Mouse (Mus musculus): ENCODE measurements around the gene Gnat1. TPM values are rescaled to one million over a fixed set of nuclear protein-coding genes. Genes with fewer than 3 reads are reported as not detected.

The Gnat1 gene
- polyA plus RNA-seq (2014; fragmentation: Nextera tagmentation; extraction: Ambion mirVana), result 1.9 and 2.4 TPM in 2 replicates

DNA sequence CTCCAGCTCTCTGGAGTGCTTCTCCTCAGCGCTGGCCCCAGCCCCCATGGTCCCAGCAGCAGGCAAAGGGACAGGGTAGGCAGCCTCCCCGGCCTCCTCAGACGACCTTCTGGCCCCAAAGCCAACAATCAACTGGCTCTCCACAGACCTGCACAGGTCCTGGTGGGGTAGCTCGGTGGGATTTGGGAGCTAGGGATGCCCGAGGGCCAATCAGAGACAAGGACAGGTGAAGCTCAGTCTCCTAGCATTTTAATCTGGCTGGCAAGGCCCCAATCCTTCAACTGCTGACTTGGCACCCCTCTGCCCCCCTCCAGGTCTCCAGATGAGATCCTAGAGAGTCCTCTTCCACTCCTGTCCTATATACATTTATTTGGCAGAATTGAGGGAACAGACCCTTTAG is at the start of gene Gnat1:
TSS of gene Gnat1 (minus strand) at position 212 of the 400 bp plus-strand sequence.
- ATAC-seq (ENCODE audit: insufficient read depth, low FRiP score, low TSS enrichment) (no peak), DNase-seq (ENCODE audit: low spot score) (no peak)
- Histone ChIP-seq H3K27ac (ENCODE audit: low read depth, low read length) (no peak within 1 kb of the TSS), H3K4me2 (ENCODE audit: low read depth) (no peak within 1 kb of the TSS), H3K36me3 (ENCODE audit: control insufficient read depth, insufficient read depth, low read length) (peaks cover 6% of the 10 kb centered on the region), H3K4me1 (ENCODE audit: control insufficient read depth, insufficient read depth, low read length) (peaks cover 4% of the 10 kb centered on the region), H3K9ac (ENCODE audit: low read length) (no peak within 1 kb of the TSS), H3K9me3 (ENCODE audit: control insufficient read depth, low read length) (no peaks in the 10 kb centered on the region), H3K4me3 (ENCODE audit: low read depth, low read length) (no peak within 1 kb of the TSS), H3K27me3 (ENCODE audit: control insufficient read depth, insufficient read depth, low read length) (peaks cover 30% of the 10 kb centered on the region)
- WGBS, result 47% methylated on average over 5 of the region's 5 CpGs

DNA sequence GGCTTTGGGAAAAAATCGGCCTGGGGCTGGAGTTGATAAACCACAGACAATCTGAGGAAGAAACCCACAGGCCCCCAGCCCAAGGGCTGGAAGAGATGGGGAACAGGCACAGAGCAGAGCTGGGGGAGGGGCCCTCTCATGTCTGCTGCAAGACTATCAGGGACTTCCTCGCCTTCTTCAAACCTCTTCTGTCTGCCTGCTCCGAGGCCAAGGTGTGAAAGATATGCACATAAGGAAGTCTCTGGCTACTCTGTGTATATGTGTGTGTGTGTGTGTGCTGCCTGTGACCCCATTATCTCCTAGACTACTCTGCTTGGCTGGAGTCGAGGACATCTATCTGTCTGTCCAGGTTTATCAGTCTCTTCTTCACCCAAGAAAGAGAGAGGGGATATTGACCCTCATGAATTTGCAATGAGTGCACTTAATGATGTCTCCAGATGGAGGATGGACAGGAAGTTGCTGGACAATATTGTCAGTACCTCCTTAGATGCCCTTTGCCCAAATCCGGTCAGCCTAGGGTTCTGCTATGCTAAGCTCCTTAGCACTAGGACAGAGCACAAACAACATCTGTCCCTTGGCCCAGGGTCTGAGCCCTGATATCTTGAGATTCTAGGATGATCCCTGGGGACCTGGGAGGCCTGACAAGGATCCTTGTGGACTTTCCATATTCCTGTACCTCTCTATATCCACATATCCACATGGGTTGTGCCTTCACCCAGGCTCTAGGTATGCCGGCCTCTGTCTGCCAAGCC is 49.6 kb upstream of the Gnat1 start:
- Histone ChIP-seq H3K4me1 (ENCODE audit: control insufficient read depth, insufficient read depth, low read length) (peaks cover 16% of the 10 kb centered on the region), H3K9ac (ENCODE audit: low read length) (no peak overlapping the region), H3K27ac (ENCODE audit: low read depth, low read length) (no peak overlapping the region), H3K9me3 (ENCODE audit: control insufficient read depth, low read length) (no peaks in the 10 kb centered on the region), H3K36me3 (ENCODE audit: control insufficient read depth, insufficient read depth, low read length) (no peaks in the 10 kb centered on the region), H3K4me3 (ENCODE audit: low read depth, low read length) (no peak overlapping the region), H3K27me3 (ENCODE audit: control insufficient read depth, insufficient read depth, low read length) (no peaks in the 10 kb centered on the region), H3K4me2 (ENCODE audit: low read depth) (no peak overlapping the region)
- DNase-seq (ENCODE audit: low spot score) (no peak), ATAC-seq (ENCODE audit: insufficient read depth, low FRiP score, low TSS enrichment) (no peak)
- WGBS, result 66% methylated on average over 6 of the region's 6 CpGs

DNA sequence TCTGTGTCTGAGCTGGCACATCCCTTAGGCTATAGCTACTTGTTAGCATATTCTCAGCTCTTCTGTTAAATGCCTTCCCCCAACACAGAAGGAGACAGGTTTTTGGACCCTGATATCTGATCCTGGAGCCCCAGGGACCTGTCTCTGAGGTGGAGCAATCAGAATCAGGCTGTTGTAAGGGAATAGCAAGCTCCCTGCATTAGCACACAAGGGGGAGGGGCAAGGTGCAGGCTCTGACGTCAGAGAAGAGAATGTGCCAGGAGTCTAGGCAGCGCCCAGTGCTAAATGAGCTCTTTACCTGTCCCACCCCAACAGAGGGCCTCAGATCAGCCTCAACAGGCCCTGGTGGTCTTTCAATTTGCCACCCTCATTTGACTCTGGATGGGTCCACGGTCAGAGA is 47.5 kb upstream of the Gnat1 start:
- Histone ChIP-seq H3K27ac (ENCODE audit: low read depth, low read length) (no peak overlapping the region), H3K27me3 (ENCODE audit: control insufficient read depth, insufficient read depth, low read length) (no peaks in the 10 kb centered on the region), H3K4me2 (ENCODE audit: low read depth) (no peak overlapping the region), H3K4me3 (ENCODE audit: low read depth, low read length) (no peak overlapping the region), H3K4me1 (ENCODE audit: control insufficient read depth, insufficient read depth, low read length) (peaks cover 30% of the 10 kb centered on the region), H3K9me3 (ENCODE audit: control insufficient read depth, low read length) (no peaks in the 10 kb centered on the region), H3K9ac (ENCODE audit: low read length) (no peak overlapping the region), H3K36me3 (ENCODE audit: control insufficient read depth, insufficient read depth, low read length) (no peaks in the 10 kb centered on the region)
- 57% methylated on average over 3 of the region's 3 CpGs for WGBS
- ATAC-seq (ENCODE audit: insufficient read depth, low FRiP score, low TSS enrichment) (no peak), DNase-seq (ENCODE audit: low spot score) (peak; percentile 39)

DNA sequence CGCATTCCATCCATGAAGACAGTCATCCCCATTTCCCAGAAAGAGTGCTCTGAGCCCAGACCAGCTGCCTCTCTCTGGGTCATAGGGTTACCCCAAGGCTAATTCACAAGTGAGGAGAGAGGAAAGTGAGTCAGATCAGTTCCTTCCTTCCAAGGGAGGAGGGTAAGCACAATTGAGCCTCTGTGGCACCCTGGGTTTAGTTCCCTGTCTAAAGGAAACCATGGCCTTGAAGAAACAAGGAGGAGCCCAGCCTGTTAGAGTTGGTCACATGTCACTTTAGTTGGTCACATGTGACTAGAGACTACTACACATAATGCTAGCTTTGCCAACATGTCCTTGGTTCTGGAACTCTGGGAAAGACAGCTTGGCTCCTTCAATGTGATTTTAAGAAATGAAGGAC is 45.3 kb upstream of the Gnat1 start:
- H3K4me3 ChIP-seq (ENCODE audit: low read depth, low read length), result no peak overlapping the region
- H3K36me3 ChIP-seq (ENCODE audit: control insufficient read depth, insufficient read depth, low read length), result no peaks in the 10 kb centered on the region
- no peaks in the 10 kb centered on the region for H3K9me3 ChIP-seq (ENCODE audit: control insufficient read depth, low read length)
- no peaks in the 10 kb centered on the region for H3K27me3 ChIP-seq (ENCODE audit: control insufficient read depth, insufficient read depth, low read length)
- H3K9ac ChIP-seq (ENCODE audit: low read length), result no peak overlapping the region
- WGBS, result 96% methylated on average over 1 of the region's 1 CpGs
- no peak overlapping the region for H3K27ac ChIP-seq (ENCODE audit: low read depth, low read length)
- peaks cover 24% of the 10 kb centered on the region for H3K4me1 ChIP-seq (ENCODE audit: control insufficient read depth, insufficient read depth, low read length)
- no peak overlapping the region for H3K4me2 ChIP-seq (ENCODE audit: low read depth)
- ATAC-seq (ENCODE audit: insufficient read depth, low FRiP score, low TSS enrichment) (no peak), DNase-seq (ENCODE audit: low spot score) (no peak)

DNA sequence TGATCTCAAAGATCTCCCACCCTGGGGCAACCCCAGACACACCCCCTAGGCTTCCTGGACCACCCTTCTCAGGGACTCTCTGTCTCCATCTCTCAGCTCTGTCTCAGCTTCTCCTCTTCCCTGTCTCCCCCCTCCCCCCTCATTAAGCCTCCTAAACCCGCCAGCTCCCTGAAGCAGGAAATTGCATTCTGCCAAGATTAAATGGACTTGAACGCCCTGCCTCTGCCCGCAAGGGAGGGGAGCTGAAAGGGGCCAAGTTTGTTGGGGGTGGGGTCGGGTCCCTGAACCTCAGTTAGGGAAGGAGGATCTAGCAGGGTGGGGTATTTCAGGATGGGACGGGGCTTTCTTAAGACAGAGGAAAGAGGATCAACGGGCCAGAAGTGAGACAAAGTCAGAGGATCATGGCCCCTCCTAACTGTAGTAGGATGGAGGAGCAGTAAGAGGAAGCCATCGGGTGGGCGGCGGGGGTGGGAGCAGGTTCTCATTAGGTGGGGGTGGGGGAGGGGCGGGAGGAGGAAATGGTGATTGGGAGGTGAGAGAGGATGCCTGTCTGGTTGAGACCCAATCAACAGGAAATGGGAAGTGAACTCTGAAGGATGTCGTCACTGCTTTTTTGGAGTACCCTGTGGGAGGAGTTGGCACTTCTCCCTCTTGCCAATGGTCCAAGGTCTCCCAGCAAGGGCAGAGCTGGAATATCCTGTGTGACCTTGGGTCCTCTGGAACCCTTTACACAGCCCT is 44.5 kb upstream of the Gnat1 start:
- WGBS, result 3% methylated on average over 11 of the region's 11 CpGs
- no peaks in the 10 kb centered on the region for H3K36me3 ChIP-seq (ENCODE audit: control insufficient read depth, insufficient read depth, low read length)
- H3K4me1 ChIP-seq (ENCODE audit: control insufficient read depth, insufficient read depth, low read length), result peaks cover 21% of the 10 kb centered on the region
- no peak overlapping the region for H3K4me2 ChIP-seq (ENCODE audit: low read depth)
- DNase-seq (ENCODE audit: low spot score) (peak; percentile 55), ATAC-seq (ENCODE audit: insufficient read depth, low FRiP score, low TSS enrichment) (no peak)
- H3K4me3 ChIP-seq (ENCODE audit: low read depth, low read length), result no peak overlapping the region
- peak overlapping the region; percentile 12; the same call in 1 of the 2 replicates for H3K9ac ChIP-seq (ENCODE audit: low read length)
- H3K9me3 ChIP-seq (ENCODE audit: control insufficient read depth, low read length), result no peaks in the 10 kb centered on the region
- H3K27ac ChIP-seq (ENCODE audit: low read depth, low read length), result peak overlapping the region; percentile 37
- H3K27me3 ChIP-seq (ENCODE audit: control insufficient read depth, insufficient read depth, low read length), result no peaks in the 10 kb centered on the region

DNA sequence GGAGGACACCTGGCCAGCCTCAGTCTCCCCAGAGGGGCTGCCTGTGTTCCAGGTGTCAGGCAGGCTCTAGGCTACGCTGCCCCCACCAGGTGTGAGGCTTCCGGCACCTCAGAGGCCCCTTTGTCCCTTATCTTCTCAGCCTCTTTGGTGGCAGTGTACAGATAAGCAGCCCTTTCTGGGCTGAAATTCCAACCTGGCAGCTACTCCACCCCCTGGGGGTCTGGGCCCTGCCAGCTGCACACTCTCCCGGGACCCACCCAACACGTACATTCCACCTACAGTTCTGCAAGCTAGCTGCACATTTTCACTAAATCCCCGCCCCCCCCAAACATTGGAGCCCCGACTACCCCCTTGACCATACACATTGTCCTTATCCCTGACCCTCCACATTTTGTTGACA is 43.8 kb upstream of the Gnat1 start:
- H3K36me3 ChIP-seq (ENCODE audit: control insufficient read depth, insufficient read depth, low read length), result no peaks in the 10 kb centered on the region
- WGBS, result 29% methylated on average over 6 of the region's 6 CpGs
- ATAC-seq (ENCODE audit: insufficient read depth, low FRiP score, low TSS enrichment) (no peak), DNase-seq (ENCODE audit: low spot score) (no peak)
- no peak overlapping the region for H3K9ac ChIP-seq (ENCODE audit: low read length)
- no peak overlapping the region for H3K4me3 ChIP-seq (ENCODE audit: low read depth, low read length)
- H3K4me1 ChIP-seq (ENCODE audit: control insufficient read depth, insufficient read depth, low read length), result peaks cover 21% of the 10 kb centered on the region
- no peak overlapping the region for H3K4me2 ChIP-seq (ENCODE audit: low read depth)
- no peaks in the 10 kb centered on the region for H3K9me3 ChIP-seq (ENCODE audit: control insufficient read depth, low read length)
- H3K27me3 ChIP-seq (ENCODE audit: control insufficient read depth, insufficient read depth, low read length), result no peaks in the 10 kb centered on the region
- peak overlapping the region; percentile 37 for H3K27ac ChIP-seq (ENCODE audit: low read depth, low read length)

DNA sequence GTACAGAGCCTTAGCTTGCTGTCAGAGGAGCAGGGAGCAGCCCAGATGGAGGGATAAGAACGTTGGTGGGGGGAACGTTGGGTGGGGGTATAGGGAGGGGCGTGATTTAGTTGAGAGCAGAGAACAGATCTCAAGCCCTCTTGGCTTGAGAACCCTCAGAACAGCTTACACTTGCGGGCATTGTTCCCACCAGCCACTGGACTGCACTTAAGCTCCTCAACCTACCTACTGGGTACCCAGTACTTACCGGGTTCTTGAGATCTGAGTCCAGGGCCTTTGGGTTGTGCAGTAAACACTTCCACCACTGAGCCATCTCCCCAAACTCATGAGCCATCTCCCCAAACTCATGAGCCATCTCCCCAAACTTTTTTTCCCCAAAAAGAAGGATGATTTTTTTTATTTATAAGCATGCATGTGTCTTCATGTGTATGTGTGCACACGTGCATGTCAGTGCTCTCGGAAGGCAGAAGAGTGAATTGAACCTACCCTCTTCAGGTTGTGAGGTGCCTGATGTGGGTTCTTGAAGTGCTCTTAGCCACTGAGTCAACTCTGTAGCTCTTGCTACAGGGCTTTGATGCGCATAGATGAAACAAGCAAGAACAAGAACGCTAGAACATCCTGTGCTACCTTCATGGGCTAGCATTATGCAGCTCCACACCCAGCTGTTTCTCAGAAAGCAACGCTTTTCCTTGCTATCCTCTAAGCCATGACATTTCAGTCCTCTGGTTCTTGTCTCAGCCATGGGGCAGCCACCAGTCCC is 39.4 kb upstream of the Gnat1 start:
- no peaks in the 10 kb centered on the region for H3K36me3 ChIP-seq (ENCODE audit: control insufficient read depth, insufficient read depth, low read length)
- H3K4me3 ChIP-seq (ENCODE audit: low read depth, low read length), result no peak overlapping the region
- no peaks in the 10 kb centered on the region for H3K27me3 ChIP-seq (ENCODE audit: control insufficient read depth, insufficient read depth, low read length)
- no peak overlapping the region for H3K27ac ChIP-seq (ENCODE audit: low read depth, low read length)
- H3K9me3 ChIP-seq (ENCODE audit: control insufficient read depth, low read length), result no peaks in the 10 kb centered on the region
- no peak overlapping the region for H3K9ac ChIP-seq (ENCODE audit: low read length)
- ATAC-seq (ENCODE audit: insufficient read depth, low FRiP score, low TSS enrichment) (no peak), DNase-seq (ENCODE audit: low spot score) (no peak)
- no peak overlapping the region for H3K4me2 ChIP-seq (ENCODE audit: low read depth)
- H3K4me1 ChIP-seq (ENCODE audit: control insufficient read depth, insufficient read depth, low read length), result peaks cover 20% of the 10 kb centered on the region
- WGBS, result 90% methylated on average over 10 of the region's 10 CpGs

DNA sequence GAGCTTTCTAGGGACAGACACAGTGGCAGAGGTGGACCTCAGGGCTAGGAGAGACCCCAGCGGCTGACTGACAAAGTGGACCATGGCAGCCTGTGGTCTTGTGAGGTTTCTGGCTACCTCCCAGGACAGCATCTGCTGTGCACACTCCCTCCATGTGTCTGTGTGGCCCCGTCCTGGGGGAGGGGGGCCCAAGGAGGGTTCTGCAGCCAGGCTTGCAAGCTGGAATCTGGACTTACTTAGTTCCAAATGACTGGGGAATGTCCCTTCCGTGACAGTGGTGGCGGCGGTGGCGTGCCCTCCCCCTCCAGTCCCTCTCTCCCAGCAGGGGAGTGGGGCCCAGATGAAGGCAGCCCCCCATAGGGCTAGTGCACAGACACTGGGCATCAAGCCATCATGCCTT is 37.4 kb upstream of the Gnat1 start:
- WGBS, result 31% methylated on average over 6 of the region's 6 CpGs
- Histone ChIP-seq H3K27ac (ENCODE audit: low read depth, low read length) (no peak overlapping the region), H3K4me3 (ENCODE audit: low read depth, low read length) (no peak overlapping the region), H3K36me3 (ENCODE audit: control insufficient read depth, insufficient read depth, low read length) (no peaks in the 10 kb centered on the region), H3K4me2 (ENCODE audit: low read depth) (no peak overlapping the region), H3K9me3 (ENCODE audit: control insufficient read depth, low read length) (no peaks in the 10 kb centered on the region), H3K4me1 (ENCODE audit: control insufficient read depth, insufficient read depth, low read length) (peaks cover 9% of the 10 kb centered on the region), H3K27me3 (ENCODE audit: control insufficient read depth, insufficient read depth, low read length) (no peaks in the 10 kb centered on the region), H3K9ac (ENCODE audit: low read length) (no peak overlapping the region)
- DNase-seq (ENCODE audit: low spot score), result no peak
- no peak for ATAC-seq (ENCODE audit: insufficient read depth, low FRiP score, low TSS enrichment)

All from neural tube, embryonic 11.5 days (tissue).